In genomic region chr17:74316309-74316863, GRCm38 (mm10) we compare ENCODE assay signal across 8 mouse cellular contexts. TPM values are rescaled to one million over a fixed set of nuclear protein-coding genes. Genes with fewer than 3 reads are reported as not detected.
DNase-seq lines count a peak whose midpoint lies in the region; ATAC-seq lines count a peak whose summit lies in the region.

No protein-coding gene starts in this region.

- DNase-seq in adrenal gland, adult 18-20 months (ENCODE audit: low spot score in 2 of 2) = peak; percentile 86 to 87
- DNase-seq in embryo, embryonic 11 days = peak; percentile 94
- peak; percentile 89 for DNase-seq in gastrocnemius, postnatal 25 days
- DNase-seq in intestine, embryonic 14.5 days (ENCODE audit: low spot score) = peak; percentile 93
- peak; percentile 87 to 89 for DNase-seq in left cerebral cortex, postnatal 14 days (ENCODE audit: low spot score in 2 of 2)
- DNase-seq in right cerebral cortex, postnatal 14 days = peak; percentile 85
- DNase-seq in urinary bladder, postnatal 25 days (ENCODE audit: low spot score) = peak; percentile 82

- under 1% methylated on average over 48 of the region's 48 CpGs for WGBS in intestine, embryonic 14.5 days

- no peaks in the 10 kb centered on the region for H3K9me3 ChIP-seq in intestine, embryonic 14.5 days (ENCODE audit: control insufficient read depth, low read length)

- H3K4me3 ChIP-seq in intestine, embryonic 14.5 days (ENCODE audit: low read depth, low read length) = peak overlapping the region; percentile 67

- H3K27me3 ChIP-seq in intestine, embryonic 14.5 days (replicated peaks; ENCODE audit: control insufficient read depth, insufficient read depth, low read length) = no peaks in the 10 kb centered on the region

- H3K27ac ChIP-seq in intestine, embryonic 14.5 days (ENCODE audit: low read depth) = peak overlapping the region; percentile 87

- H3K36me3 ChIP-seq in intestine, embryonic 14.5 days (ENCODE audit: control insufficient read depth, insufficient read depth, low read length) = peaks cover 17% of the 10 kb centered on the region; the same call in 1 of the 2 replicates

- H3K4me2 ChIP-seq in intestine, embryonic 14.5 days (ENCODE audit: low read length) = peak overlapping the region; percentile 61

- H3K4me1 ChIP-seq in intestine, embryonic 14.5 days (replicated peaks; ENCODE audit: control insufficient read depth, insufficient read depth, low read length) = peaks cover 10% of the 10 kb centered on the region

- H3K9ac ChIP-seq in intestine, embryonic 14.5 days (ENCODE audit: low read length) = peak overlapping the region; percentile 53

- intact Hi-C loops in left cerebral cortex, postnatal 14 days (cut with DNase I) = no loop called here

- peak; percentile 95 for ATAC-seq in intestine, embryonic 14.5 days (replicated peaks; ENCODE audit: low FRiP score, low TSS enrichment, low read depth)
- peak; percentile 90 for ATAC-seq in megakaryocyte-erythroid progenitor cell, adult 5-6 weeks (replicated peaks; ENCODE audit: low FRiP score, low TSS enrichment, poor library complexity, severe bottlenecking)

RNA-seq across cellular contexts. Expression of gene Dpy30, which starts 7.4 kb away (rescaled TPM):
- 10 to 100 TPM; 70.1 to 77.2 TPM for total RNA-seq in adrenal gland, adult 18-20 months (2021)
- total RNA-seq in gastrocnemius, postnatal 25 days (2021) = 10 to 100 TPM; 47.1 to 50.6 TPM
- polyA plus RNA-seq in intestine, embryonic 14.5 days (2014; fragmentation: Nextera tagmentation; extraction: Ambion mirVana) = 239 and 242 TPM in 2 replicates
- total RNA-seq in left cerebral cortex, postnatal 14 days (2021) = 10 to 100 TPM; 50.0 to 57.8 TPM
- total RNA-seq in megakaryocyte-erythroid progenitor cell, adult 5-6 weeks (2014; fragmentation: Nextera tagmentation) = 233 and 253 TPM in 2 replicates
- 114 and 178 TPM in 2 replicates for total RNA-seq in megakaryocyte-erythroid progenitor cell, adult 5-6 weeks (2017)

RNA-seq across cellular contexts. Expression of gene Memo1, which starts 21.1 kb away (rescaled TPM):
- 100 to 1,000 TPM in 1 of 2 experiments, 10 to 100 TPM in 1; 76.5 to 101 TPM for total RNA-seq in adrenal gland, adult 18-20 months (2021)
- 10 to 100 TPM; 50.8 to 58.1 TPM for total RNA-seq in gastrocnemius, postnatal 25 days (2021)
- 86.7 and 92.9 TPM in 2 replicates for polyA plus RNA-seq in intestine, embryonic 14.5 days (2014; fragmentation: Nextera tagmentation; extraction: Ambion mirVana)
- 10 to 100 TPM; 53.1 to 60.0 TPM for total RNA-seq in left cerebral cortex, postnatal 14 days (2021)
- 148 and 172 TPM in 2 replicates for total RNA-seq in megakaryocyte-erythroid progenitor cell, adult 5-6 weeks (2014; fragmentation: Nextera tagmentation)
- 197 and 201 TPM in 2 replicates for total RNA-seq in megakaryocyte-erythroid progenitor cell, adult 5-6 weeks (2017)

RNA-seq across cellular contexts. Expression of gene Spast, which starts 22.4 kb away (rescaled TPM):
- total RNA-seq in adrenal gland, adult 18-20 months (2021) = 10 to 100 TPM; 28.6 to 30.5 TPM
- 10 to 100 TPM; 40.0 to 42.5 TPM for total RNA-seq in gastrocnemius, postnatal 25 days (2021)
- polyA plus RNA-seq in intestine, embryonic 14.5 days (2014; fragmentation: Nextera tagmentation; extraction: Ambion mirVana) = 17.3 and 19.3 TPM in 2 replicates
- 10 to 100 TPM; 61.4 to 70.0 TPM for total RNA-seq in left cerebral cortex, postnatal 14 days (2021)
- total RNA-seq in megakaryocyte-erythroid progenitor cell, adult 5-6 weeks (2014; fragmentation: Nextera tagmentation) = 19.1 and 34.5 TPM in 2 replicates
- 47.7 and 63.5 TPM in 2 replicates for total RNA-seq in megakaryocyte-erythroid progenitor cell, adult 5-6 weeks (2017)

Comparison
In these comparisons a context has a peak if more than half of its experiments do, and no peak if none do; other contexts are left out.
1. Peak in every context shown above with its lines: DNase-seq, ATAC-seq, H3K4me3 ChIP-seq and H3K27ac ChIP-seq.